Comparison of ENCODE assay signal across 16 mouse cellular contexts in the genomic region with DNA sequence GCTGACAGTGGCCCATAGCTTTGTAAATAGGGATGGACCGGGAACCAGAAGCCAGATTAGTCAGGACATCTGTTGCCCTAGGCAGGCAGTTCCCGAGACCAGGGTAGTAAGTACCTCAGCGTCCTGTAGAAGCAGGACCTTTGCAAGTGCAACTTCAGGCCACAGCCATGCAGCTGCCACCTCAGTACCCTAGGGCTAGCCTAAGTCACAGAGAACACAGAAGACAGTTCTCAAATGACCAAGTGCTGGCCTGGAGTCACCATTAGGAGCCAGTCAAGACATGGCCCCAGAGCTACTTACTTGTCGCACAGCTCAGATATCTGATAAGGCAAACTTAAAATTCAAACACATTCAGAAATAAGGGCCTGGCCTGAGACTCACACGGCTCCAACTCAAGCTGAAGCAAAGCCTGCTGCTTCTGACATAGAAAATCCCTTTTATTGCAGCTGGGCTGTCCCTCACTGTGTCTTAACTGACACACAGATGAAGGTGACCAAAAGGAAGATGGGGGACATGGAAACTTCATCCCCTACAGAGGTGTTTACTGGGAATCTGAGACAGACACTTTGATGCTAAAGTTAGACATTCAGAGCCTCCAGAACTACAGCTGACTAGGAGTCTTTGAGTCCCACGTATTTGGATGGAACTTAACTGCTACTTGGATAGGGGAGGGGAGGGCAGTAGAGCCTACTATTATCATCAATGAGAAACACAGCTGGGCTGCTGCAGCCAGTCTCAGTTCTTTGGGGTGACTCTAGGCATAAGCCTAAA. TPM values are rescaled to one million over a fixed set of nuclear protein-coding genes. Genes with fewer than 3 reads are reported as not detected.
"Had no signal": no experiment of that assay in that cellular context is flagged by ENCODE, and none has a peak within 500 bp of the region (broad histone marks: within the 10 kb centered on the region; RNA-seq: fewer than 3 reads in every experiment).

No protein-coding gene starts in this region.

- H3K4me3 ChIP-seq: kidney, embryonic 15.5 days; limb, embryonic 10.5 days; liver, embryonic 15.5 days; midbrain, embryonic 10.5 days; myocyte; neural tube, embryonic 15.5 days had no signal

- H3K27ac ChIP-seq: limb, embryonic 10.5 days; liver, embryonic 15.5 days; midbrain, embryonic 10.5 days; neural tube, embryonic 15.5 days had no signal

- H3K4me2 ChIP-seq: kidney, embryonic 15.5 days; liver, embryonic 11.5 days; liver, embryonic 15.5 days; neural tube, embryonic 15.5 days had no signal

- H3K9ac ChIP-seq: kidney, embryonic 15.5 days; liver, embryonic 15.5 days; neural tube, embryonic 15.5 days had no signal

- H3K9me3 ChIP-seq: kidney, embryonic 15.5 days; limb, embryonic 10.5 days; liver, embryonic 15.5 days; midbrain, embryonic 10.5 days; neural tube, embryonic 15.5 days had no signal

- DNase-seq: layer of hippocampus, adult 9-11 months; lung, adult 2 months; midbrain, embryonic 14.5 days; right cerebral cortex, adult 18-20 months; spleen, adult 18-20 months; thymus, adult 18-20 months; thymus, postnatal 14 days had no signal

- H3K27me3 ChIP-seq: kidney, embryonic 15.5 days; liver, embryonic 15.5 days; neural tube, embryonic 15.5 days had no signal

RNA-seq across cellular contexts. Expression of a gene that starts 48.0 kb away (rescaled TPM):
- total RNA-seq: megakaryocyte, adult 5-6 weeks had no signal

RNA-seq across cellular contexts. Expression of a gene that starts 48.1 kb away (rescaled TPM):
- total RNA-seq: left cerebral cortex, postnatal 10 days; megakaryocyte, adult 5-6 weeks had no signal
- polyA plus RNA-seq: lung, adult 2 months had no signal
